Mouse (Mus musculus) brain, embryonic 14.5 days (tissue): Measurements from ENCODE around the gene Ccn6. TPM values are rescaled to one million over a fixed set of nuclear protein-coding genes. Genes with fewer than 3 reads are reported as not detected.

Experiments
- DNase-seq: peaks from one replicate; pipeline ENCODE4 v3.0.0-alpha.2; 2011; ENCODE audit warnings: low read depth
- CTCF ChIP-seq: fragments of 200-500 bp; IDR thresholded peaks from 2 replicates; pipeline ENCODE4 v1.5.1; 2012; ENCODE audit warnings: inconsistent platforms, mild to moderate bottlenecking, moderate library complexity, borderline replicate concordance; ENCODE audit not compliant: insufficient read depth, insufficient read length; ENCODE audit errors: extremely low read depth
- POLR2A ChIP-seq: fragments of 200-500 bp; IDR thresholded peaks from 2 replicates; pipeline ENCODE4 v1.6.1; 2012; ENCODE audit warnings: mild to moderate bottlenecking, inconsistent platforms, borderline replicate concordance; ENCODE audit not compliant: poor library complexity, insufficient read depth, insufficient read length, severe bottlenecking; ENCODE audit errors: extremely low read depth
- polyA plus RNA-seq: library from polyadenylated mRNA; depleted of rRNA; stranded (reverse); fragments of >200 nt; gene quantifications from 2 replicates; pipeline ENCODE4 v1.2.3, GENCODE M21; 2012

Ccn6 gene
- polyA plus RNA-seq, 1 experiment, result 0.36 TPM

DNA sequence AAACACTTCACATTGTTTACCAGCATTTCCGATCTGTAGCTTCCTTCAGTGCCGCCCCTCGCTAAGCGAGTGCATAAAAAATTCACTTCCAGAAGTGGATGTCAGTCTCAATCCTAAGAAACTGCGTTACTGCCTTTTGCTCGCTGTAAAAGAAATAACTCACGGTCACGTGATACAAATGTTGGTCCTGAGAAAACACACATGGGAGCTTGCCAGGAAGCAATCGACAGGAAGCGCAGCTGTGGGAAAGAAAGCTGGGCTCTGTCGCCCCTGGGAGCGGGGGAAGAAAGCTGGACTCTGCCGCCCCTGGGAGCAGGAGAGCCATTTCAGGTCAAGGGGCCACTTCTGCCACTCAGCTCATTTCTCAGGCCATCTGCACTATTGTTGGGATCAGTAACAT, 9.5 kb upstream of the Ccn6 start:
- TF ChIP-seq POLR2A (no peak), CTCF (no peak)
- DNase-seq, result peak; percentile 83

DNA sequence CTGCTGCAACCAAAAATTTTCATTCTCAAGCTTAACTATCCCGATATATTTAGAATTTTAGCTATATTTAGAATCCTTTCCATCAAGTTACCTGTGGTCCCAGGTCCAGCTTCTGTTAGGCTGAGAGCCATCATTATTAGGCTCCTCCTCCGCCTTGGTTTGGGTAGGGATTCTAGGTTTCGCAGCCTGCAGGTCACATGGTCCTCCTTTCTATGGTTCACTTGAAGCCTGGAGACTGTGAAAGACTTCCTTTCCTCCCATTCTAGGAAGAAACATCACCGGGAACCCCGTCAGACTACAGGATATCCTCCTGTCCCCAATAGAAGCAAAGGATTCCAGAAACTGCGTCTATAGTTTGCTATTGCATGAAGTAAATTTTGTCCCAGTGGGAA, 8.9 kb upstream of the Ccn6 start:
- no peak for DNase-seq
- TF ChIP-seq CTCF (no peak), POLR2A (no peak)

DNA sequence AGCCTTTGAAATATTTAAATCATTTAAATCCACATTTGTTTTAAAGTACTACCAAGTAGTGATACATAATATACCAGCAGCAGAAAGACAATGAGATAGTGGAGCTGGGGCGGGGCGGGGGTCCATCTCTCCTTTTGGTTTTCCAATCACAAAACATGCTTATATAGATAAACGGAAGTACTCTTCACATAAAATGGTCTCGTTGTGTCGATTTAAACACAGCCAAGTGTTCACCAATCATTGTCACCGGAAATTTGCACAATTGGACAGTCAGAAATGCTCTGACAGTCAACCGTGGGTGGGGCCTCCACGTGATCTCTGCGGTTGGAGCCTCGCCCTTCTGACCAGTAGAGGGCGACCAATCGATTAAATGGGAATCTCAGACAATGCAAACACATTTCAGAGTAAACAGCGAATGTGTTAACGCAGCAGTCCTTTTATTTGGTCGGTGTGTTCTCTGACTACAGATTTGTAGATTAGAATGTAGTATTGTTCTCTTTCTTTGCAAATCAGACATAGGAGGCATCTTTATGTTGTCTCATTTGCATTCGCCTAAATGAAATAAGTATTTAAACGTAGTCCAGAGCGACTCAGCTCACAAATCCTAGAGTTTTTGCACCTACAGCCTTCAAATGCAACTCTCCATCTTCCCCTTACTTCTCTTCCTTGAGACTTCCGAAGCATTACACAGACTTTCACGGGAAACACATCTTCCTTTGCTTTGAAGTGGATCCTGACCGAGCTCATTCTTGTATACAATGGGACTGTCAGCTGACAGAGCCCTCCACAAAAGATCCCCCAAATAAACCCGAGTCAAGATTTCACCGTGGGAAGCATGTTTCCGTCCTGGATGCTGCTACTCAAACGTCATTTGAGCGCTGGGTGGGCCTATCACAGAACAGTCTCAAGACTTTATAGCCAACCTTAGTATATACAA, 8.3 kb upstream of the Ccn6 start:
- DNase-seq, result peak; percentile 98
- TF ChIP-seq CTCF, result peak; percentile 83
- no peak for TF ChIP-seq POLR2A

DNA sequence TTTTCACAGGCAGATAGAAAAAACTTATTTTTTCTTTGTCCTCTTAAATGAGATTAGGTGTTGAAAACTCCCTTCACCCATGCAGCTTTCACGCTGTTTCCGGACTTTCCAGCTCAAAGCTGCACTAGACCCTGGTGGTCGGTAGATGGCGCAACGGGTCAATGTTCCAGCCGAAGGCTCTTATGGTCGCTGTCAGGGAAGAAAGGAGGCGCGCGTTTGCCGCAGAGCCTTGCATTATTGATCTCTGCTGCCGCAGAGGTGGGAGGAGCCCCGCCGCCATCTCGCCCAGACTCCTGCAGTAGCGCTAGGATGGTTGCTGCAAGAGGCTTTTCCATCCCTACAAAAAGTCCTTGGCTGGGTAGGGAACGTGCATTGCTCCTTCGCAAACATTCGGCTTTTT, 7.5 kb upstream of the Ccn6 start:
- DNase-seq, result peak; percentile 98
- TF ChIP-seq CTCF (peak; percentile 94), POLR2A (peak; percentile 57; the same call in 1 of the 2 replicates)

DNA sequence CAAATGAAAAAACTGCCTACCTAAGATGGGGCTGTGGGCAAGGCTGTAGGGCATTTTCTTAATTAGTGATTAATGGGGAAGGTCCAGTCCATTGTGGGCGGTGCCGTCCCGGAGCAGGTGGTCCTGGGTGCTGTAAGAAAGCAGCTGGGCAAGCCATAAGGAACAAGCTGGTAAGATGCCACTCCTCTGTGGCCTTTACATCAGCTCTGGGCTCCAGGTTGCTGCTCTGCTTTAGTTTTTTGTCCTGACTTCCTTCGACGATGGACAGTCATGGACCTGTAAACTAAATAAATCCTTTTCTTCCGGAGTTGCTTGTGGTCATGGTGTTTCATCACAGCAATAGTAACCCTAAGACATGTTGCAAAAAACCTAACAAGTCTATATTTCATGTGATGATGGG, 7.1 kb upstream of the Ccn6 start:
- TF ChIP-seq CTCF, result no peak
- TF ChIP-seq POLR2A, result no peak
- peak; percentile 41 for DNase-seq

DNA sequence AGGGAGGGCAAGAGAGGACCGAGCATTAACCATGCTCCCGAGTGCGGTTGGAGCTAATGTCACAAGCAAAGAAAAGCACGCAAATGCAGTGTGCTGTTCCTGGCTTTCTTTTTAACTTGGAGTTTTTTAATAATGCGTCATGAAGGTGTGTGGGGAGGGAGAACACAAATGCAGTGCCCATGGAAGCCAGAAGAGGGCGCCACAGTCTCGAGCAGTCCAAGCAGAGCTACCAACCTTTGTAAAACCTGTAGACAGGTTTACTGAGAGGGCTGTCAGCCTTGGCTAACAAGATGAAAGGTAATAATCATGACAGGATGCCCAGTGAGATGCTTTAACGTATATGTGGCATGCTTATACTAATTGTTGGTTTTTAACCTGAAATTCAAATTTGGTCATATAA, 6.6 kb upstream of the Ccn6 start:
- TF ChIP-seq POLR2A (no peak), CTCF (peak; percentile 94)
- peak; percentile 88 for DNase-seq

DNA sequence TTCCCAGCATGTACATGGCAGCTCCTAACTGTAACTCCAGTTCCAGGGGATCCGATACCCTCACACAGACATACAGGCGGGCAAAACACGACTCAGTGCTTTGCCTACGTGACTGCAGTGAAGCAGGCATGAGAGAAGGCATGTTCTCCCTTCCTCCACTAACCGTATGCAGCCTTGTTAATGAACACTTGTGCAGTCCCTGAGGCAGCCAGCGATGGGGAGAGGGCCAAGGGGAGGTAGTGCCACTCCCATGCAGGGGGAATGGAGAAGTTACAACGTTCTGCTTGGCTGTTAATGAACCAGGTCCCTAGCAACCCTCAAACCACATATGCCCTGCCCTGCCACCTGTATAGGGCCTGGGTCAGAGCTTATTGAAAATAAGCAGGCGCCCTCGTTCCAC, 6.0 kb upstream of the Ccn6 start:
- TF ChIP-seq POLR2A (no peak), CTCF (no peak)
- DNase-seq, result peak; percentile 64

DNA sequence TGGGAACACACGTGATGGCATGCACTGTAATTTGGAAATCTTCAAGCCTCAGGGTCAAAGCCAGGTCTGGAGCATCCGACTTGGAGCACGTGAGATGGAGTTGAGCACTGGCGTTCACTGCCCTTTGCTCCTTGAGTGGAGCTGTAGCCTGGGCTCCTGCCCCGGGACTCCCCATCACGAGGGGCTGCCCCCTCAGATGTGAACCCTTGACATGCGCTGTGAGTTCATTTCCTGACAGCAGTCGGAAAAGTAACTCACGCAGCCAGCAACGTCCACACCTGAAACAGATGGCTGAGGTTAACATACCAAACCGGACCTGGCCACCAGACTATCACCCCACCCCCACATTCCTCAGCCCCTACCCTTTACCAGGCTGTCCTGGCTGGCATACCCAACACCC, 4.0 kb upstream of the Ccn6 start:
- DNase-seq, result no peak
- TF ChIP-seq POLR2A (no peak), CTCF (no peak)

DNA sequence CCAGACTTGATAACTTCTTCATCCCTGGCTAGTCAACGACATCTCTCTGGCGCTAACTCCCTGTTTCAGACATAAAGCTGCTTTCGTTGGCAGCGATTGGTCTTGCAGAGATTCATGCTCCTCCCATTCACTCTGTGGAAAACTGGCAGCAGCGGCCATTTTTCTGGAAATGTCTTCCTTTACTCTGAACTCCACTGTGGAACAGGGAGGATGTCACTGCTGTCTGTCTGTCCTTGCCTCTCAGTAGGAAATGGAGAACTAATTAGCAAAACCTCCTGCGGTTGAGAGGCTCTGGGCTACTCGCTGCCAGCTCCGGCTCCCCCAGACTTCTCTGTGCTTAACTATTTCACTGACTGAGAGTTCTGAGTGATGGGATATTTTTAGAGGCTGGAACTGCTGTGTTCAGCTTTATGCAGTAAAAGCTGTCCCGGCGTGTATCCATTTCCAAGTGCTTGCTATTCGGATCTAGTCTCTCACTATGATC, 2.1 kb upstream of the Ccn6 start:
- TF ChIP-seq CTCF, result no peak
- no peak for TF ChIP-seq POLR2A
- peak; percentile 90 for DNase-seq

DNA sequence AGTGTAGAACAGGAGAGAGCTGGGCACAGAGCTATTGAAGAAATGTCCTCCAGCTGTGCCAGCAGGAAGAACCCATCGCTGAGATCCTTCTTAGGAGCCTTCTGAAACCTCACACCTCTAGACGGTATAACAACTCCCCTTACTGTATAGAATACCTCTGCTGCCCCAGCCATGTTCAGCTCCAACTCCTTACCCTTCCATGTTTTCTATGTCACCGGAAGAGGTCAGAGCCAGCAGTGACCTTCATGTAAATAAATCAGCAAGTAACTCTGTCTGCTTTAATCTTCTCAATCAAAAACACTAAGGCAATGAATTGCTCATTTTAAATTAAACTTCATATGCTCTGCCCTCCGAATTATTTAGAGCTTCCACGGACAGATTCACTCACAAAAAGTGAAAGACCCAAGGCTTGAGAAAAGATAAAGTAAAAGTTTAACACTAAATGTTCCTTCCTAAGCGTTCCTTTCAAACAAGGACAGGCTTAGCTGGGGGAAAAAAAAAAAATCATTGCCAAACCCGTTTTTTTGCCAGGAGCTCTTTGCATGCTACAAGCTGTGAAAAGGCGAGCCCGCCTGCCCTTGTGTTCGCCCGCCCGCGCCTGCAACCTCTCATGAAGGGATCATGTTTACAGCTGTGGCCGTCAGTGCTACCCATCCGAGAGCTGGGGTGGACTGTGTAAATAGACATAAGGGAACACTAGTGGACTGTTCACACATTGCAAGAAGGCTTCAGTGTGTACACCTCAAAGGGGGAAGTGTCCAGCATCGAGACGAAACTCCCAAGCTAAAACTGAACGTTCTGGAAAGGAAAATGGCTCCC, 719 bp downstream of the Ccn6 start:
- TF ChIP-seq CTCF, result no peak
- no peak for TF ChIP-seq POLR2A
- DNase-seq, result peak; percentile 53

DNA sequence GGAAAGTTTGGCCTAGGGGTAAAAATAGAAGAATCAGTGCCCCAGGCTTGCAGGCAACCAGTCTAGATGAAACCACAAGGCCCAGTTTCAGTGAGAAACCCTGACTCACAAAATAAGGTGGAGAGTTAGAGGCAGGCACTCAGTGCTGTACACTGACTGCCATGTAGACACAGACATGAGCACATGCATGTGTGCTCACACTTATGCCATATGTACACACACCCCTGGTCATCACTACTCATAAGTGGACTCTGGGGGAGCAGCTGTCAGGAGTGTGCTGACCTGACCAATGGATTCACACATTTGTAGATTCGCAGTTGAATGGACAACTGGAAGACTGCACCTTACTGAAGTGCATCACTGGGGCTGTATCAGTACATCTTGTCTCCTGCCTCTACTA, 2.2 kb downstream of the Ccn6 start:
- no peak for TF ChIP-seq POLR2A
- TF ChIP-seq CTCF, result no peak

More for the DNA sequence above, 2.2 kb downstream of the Ccn6 start:
- DNase-seq, result no peak
